Mouse (Mus musculus): ENCODE measurements at regions not wholly inside any gene's neighbourhood (a gene's known extent, or its start where the extent isn't known, plus 50 kb on each side); places are given as distances from the start of the nearest gene placed in this dataset.
A peak's percentile ranks its signal among the peaks of the same experiment; 100 is the strongest.

- DNase-seq (ENCODE audit: low spot score in 2 of 2), result no peak
These were observed 104.9 kb upstream of the Oxgr1 start for GRCm38 (mm10) chr14:120146908-120147770.

DNA sequence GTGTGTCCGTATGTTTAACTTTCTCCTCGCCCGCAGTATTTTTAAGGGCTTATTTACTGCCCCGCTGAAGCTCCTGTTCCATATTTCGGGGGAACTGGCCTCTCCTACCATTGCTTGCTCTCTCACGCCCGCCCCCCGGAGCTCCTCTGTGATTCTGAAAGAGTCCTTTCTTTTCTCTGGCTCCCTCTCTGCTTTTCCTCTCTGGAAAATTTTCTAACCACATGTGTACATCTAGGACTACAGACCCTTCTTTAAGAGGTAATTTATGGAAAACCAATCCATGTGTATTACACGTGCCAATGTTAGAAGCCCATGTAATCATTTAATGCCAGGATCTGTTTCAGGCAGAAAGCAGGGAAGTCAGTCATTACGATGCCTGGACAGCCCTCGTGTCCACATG lies 106.6 kb upstream of the Oxgr1 start:
- DNase-seq (ENCODE audit: low spot score in 2 of 2), result no peak

GRCm38 (mm10) chr14:120149341-120149741 lies 107.1 kb upstream of the Oxgr1 start:
- peak in 1 of 2 experiments; percentile 61 for DNase-seq (ENCODE audit: low spot score in 2 of 2)

DNA sequence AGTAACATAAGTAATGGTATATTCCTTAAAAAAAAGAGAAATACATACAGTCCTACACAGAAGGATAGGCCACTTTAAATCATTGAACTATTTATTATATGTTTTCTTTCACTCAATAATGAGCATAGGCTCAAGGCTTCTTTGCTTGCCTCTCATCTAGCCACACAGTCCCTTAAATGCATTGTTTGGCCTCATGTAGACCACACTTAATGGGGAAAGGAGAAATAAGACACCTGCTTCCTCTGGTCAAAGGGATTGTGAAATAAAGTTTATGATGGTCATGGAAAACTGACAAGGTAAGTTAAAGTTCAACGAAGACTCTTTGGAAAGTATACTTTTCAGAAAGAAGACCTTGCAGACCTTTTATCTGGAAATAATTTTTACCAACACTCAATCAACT lies 108.4 kb upstream of the Oxgr1 start:
- DNase-seq (ENCODE audit: low spot score in 2 of 2), result no peak

GRCm38 (mm10) chr14:120154413-120154812 lies 112.2 kb upstream of the Oxgr1 start:
- DNase-seq (ENCODE audit: low spot score in 2 of 2), result no peak

- no peak for DNase-seq (ENCODE audit: low spot score in 2 of 2)
These were observed 111.3 kb upstream of the Mbnl2 start for GRCm38 (mm10) chr14:120164184-120164583.

DNA sequence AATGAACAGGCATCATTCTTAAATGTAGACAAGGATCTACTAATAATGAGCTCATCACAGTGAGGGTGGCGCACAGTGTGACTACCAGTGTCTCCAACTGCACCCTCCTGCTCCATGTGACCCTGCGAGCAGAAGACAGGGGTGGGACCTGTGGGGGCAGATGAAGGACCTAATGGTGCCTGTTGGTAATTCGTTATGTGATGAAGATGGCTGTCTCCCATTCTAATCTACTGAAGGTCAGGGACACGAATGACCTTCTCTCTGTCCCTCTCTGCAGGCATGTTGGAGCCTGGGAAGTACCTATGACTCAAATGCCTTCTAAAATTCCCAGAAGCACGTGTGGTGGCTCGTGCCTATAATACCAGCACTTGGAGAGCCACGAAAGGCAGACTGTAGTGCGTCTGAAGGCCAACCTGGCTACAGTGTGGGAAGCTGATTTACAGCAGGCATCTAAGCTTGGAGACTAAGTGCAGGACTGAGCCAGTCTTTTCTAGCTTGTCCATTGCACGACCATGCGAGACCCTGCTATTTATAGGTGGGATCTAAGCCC lies 109.9 kb upstream of the Mbnl2 start:
- no peak for DNase-seq (ENCODE audit: low spot score in 2 of 2)

- no peak for DNase-seq (ENCODE audit: low spot score in 2 of 2)
These were observed 104.7 kb upstream of the Mbnl2 start for GRCm38 (mm10) chr14:120170733-120171132.

GRCm38 (mm10) chr14:120172058-120172457 lies 103.4 kb upstream of the Mbnl2 start:
- DNase-seq (ENCODE audit: low spot score in 2 of 2), result no peak

DNA sequence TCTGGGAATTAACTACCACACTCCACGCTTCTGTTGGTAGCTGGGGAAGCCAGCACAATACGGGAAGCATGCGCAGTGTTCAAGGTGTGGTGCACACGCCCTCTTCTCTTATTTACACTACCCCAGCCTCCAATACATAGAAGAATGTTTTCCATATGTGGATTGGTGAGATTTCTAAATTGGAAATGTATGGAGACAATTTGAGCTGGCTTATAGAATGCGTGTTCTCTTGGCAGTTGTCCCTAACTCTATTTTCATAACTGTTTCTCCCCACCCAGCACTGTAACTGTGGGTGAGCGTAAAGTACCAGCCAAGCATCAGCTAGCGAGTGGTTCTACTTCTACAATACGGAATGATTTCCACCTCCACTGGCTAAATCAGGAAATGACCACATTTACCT lies 102.6 kb upstream of the Mbnl2 start:
- DNase-seq (ENCODE audit: low spot score in 2 of 2), result no peak

GRCm38 (mm10) chr14:120174615-120175014 lies 100.9 kb upstream of the Mbnl2 start:
- no peak for DNase-seq (ENCODE audit: low spot score in 2 of 2)

GRCm38 (mm10) chr14:120195218-120195617 lies 80.3 kb upstream of the Mbnl2 start:
- DNase-seq (ENCODE audit: low spot score in 2 of 2), result no peak

DNA sequence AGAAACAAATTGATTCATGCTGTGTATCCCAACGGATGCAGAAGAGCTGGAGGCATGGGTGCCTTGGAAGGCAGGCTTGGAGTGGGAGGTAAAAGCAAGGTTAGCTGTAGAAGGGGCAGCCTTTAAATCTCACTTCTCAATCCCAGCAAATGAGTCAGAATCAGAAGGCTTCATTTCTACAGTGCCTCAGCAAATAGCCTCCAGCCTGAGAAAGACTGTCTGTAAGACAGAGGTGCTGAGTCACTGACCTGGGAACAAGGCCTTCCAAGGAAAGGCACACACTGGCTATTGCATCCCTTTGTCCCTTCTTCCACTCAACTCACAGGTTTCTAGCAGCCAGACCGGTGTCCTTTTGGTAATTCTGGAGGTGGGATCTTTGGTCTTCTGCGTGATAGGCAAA lies 63.7 kb upstream of the Mbnl2 start:
- no peak for DNase-seq (ENCODE audit: low spot score in 2 of 2)

DNA sequence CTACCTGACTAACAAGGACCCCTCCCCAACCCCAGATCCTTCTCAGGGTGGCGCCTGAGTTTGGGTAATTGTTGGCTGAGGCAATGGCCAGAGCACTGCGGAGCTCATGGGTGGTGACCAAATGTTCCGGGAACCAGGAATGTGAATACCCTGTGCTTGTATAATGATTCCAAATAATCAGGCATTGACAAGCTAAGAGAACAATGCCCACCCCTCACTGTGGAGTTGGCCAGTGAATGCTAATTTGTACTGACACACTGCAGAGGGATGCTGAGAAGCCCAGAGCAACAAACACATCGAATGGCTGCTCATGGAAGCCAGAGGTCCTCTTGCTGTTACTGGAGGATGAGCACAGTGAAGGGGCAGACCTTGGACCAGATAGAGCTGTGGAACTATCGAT lies 62.8 kb upstream of the Mbnl2 start:
- no peak for DNase-seq (ENCODE audit: low spot score in 2 of 2)

- DNase-seq (ENCODE audit: low spot score in 2 of 2), result no peak
These were observed 56.2 kb upstream of the Mbnl2 start for GRCm38 (mm10) chr14:120219224-120219623.

DNA sequence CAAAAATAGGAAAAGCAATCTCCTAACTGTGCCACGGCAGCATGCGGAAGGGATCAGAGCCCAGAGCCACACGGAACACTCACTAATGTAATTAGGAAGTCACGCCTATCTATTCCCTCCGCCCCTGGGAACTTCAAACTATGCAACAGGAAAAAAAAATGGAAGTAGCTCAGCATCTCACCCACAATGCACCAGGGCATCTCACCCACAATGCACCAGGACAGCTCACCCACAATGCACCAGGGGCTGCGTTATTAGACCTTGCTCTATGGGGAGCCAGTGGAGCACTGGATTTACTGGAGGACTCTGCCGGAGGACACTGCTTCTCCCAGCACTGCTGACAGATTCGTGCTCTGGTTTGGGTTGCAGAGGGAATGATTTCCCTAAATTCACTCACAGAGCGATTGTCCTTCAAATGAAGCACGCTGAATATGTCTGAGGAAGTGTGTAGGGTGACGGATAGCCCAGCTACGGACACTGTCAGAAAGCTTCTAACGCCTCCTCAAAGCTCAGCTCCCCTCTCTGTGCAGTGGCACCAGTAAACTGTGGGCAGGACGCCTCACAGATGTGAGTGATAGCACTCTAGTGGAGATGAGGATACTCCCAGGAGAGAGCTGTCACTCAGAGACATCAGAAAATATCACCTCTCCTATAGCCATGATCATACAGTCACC lies 51.8 kb upstream of the Mbnl2 start:
- DNase-seq (ENCODE audit: low spot score in 2 of 2), result no peak

- no peak for DNase-seq (ENCODE audit: low spot score in 2 of 2)
These were observed 51.1 kb upstream of the Mbnl2 start for GRCm38 (mm10) chr14:120224202-120224846.

DNA sequence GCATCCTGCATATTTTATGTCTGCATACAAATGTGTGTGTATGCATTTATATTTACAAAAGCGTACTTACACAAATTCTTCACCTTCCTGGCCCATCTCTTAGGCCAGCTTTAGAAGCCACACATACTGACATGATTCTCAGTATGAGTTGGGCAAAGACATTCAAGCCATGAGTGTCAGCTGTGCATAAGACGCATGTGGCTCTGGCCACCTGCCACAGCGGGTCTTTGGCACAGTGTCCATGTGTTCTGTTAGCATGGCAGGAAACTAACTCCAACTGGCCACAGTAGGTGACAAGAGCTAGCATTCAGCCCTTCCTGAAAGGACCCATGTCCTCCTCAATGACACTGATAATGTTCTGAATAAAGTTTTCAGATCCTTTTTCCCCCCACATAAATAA lies 49.8 kb upstream of the Mbnl2 start:
- DNase-seq (ENCODE audit: low spot score in 2 of 2), result no peak

Measured in layer of hippocampus, adult 8-10 months (tissue).